Mouse (Mus musculus) lung, postnatal 0 days (tissue): ENCODE measurements around the gene Chrna9.

Source experiments
- CTCF ChIP-seq: IDR thresholded peaks from 2 replicates; pipeline ENCODE4 v1.5.1; 2016; ENCODE audit warnings: antibody characterized with exemption, mild to moderate bottlenecking
- EP300 ChIP-seq: IDR thresholded peaks from 2 replicates; pipeline ENCODE4 v1.6.1; 2016; ENCODE audit warnings: antibody characterized with exemption, mild to moderate bottlenecking, control low read depth

GRCm38 (mm10) chr5:65955343-65956143, 20.8 kb downstream of the Chrna9 start:
- peak; percentile 91 for TF ChIP-seq CTCF
- no peak for TF ChIP-seq EP300
